Mouse (Mus musculus) heart, adult 2 months (tissue): ENCODE measurements around the gene Mstn. TPM values are rescaled to one million over a fixed set of nuclear protein-coding genes. Genes with fewer than 3 reads are reported as not detected.
A peak's percentile ranks its signal among the peaks of the same experiment; 100 is the strongest.

Experiments
- DNase-seq, 2 experiments: peaks; one replicate each; pipeline ENCODE4 v3.0.0; 2021
- H3K27ac ChIP-seq: fragments of 200-600 bp; 2 replicates; pipeline ENCODE4 v1.8.1; 2022
- H3K27me3 ChIP-seq: fragments of 200-500 bp; 2 replicates; pipeline ENCODE4 v1.6.1; 2012; ENCODE audit warnings: mild to moderate bottlenecking, low read length, inconsistent platforms, mixed read lengths; ENCODE audit not compliant: control insufficient read depth, insufficient read depth
- H3K36me3 ChIP-seq: fragments of 200-500 bp; 2 replicates; pipeline ENCODE4 v1.6.1; 2012; ENCODE audit warnings: low read length, inconsistent platforms; ENCODE audit not compliant: control insufficient read depth, insufficient read depth
- H3K4me1 ChIP-seq: fragments of 200-500 bp; 2 replicates; pipeline ENCODE4 v1.6.1; 2011; ENCODE audit warnings: low read length; ENCODE audit not compliant: control insufficient read depth, insufficient read depth
- H3K4me3 ChIP-seq: fragments of 200-600 bp; 2 replicates; pipeline ENCODE4 v1.8.1; 2022
- H3K79me2 ChIP-seq: fragments of 200-500 bp; replicated peaks from 2 replicates; pipeline ENCODE4 v1.6.1; 2012; ENCODE audit warnings: mild to moderate bottlenecking, inconsistent platforms, low read length, moderate library complexity, mixed read lengths; ENCODE audit not compliant: control insufficient read depth, insufficient read depth
- H3K9ac ChIP-seq: fragments of 200-500 bp; 2 replicates; pipeline ENCODE4 v1.6.1; 2012; ENCODE audit warnings: low read depth, mild to moderate bottlenecking, control low read depth, inconsistent platforms, low read length, mixed read lengths
- CTCF ChIP-seq: fragments of 200-600 bp; IDR thresholded peaks from 2 replicates; pipeline ENCODE4 v1.8.1; 2022; ENCODE audit warnings: antibody characterized with exemption, mild to moderate bottlenecking, moderate library complexity
- EP300 ChIP-seq: fragments of 200-500 bp; IDR thresholded peaks from 2 replicates; pipeline ENCODE4 v1.6.1; 2011; ENCODE audit warnings: low read depth, low read length, control low read depth; ENCODE audit not compliant: insufficient read depth
- POLR2A ChIP-seq: fragments of 200-500 bp; IDR thresholded peaks from 2 replicates; pipeline ENCODE4 v1.6.1; 2011; ENCODE audit warnings: mild to moderate bottlenecking, low read depth, low read length, control low read depth; ENCODE audit not compliant: insufficient read depth
- WGBS: fragments of 180-500 bp; shearing (Covaris S2); methylation state at CpG from one replicate; pipeline ENCODE4 v1.1.7; 2018; 5-methylcytosine and 5-hydroxymethylcytosine counted together
- intact Hi-C: fragments of 180-260 bp; cut with DNase I; formaldehyde crosslinking; loops from one replicate; pipeline ENCODE4 v1.15.1; 2025
- polyA plus RNA-seq: library from polyadenylated mRNA; depleted of rRNA; stranded (reverse); fragments of >200 nt; gene quantifications from 2 replicates; pipeline ENCODE4 v1.2.3, GENCODE M21; 2012
- total RNA-seq, 2 experiments: library from RNA; stranded (reverse); gene quantifications; 2 replicates each; pipeline ENCODE4 v1.2.3; 2021

Gene Mstn
- total and polyA plus RNA-seq, 3 experiments = 0.21 to 0.43 (median 0.37) TPM

GRCm38 (mm10) chr1:53037443-53037871, 24.0 kb upstream of the Mstn start:
- H3K36me3 ChIP-seq = no peaks in the 10 kb centered on the region
- H3K27me3 ChIP-seq = no peaks in the 10 kb centered on the region
- TF ChIP-seq POLR2A (no peak), EP300 (no peak), CTCF (no peak)
- intact Hi-C loops = no loop called here
- no peak overlapping the region for H3K4me3 ChIP-seq
- H3K9ac ChIP-seq = no peak overlapping the region
- H3K79me2 ChIP-seq = no peaks in the 10 kb centered on the region
- H3K4me1 ChIP-seq = no peaks in the 10 kb centered on the region
- peak in 1 of 2 experiments; percentile 9 for DNase-seq
- 64% methylated on average over 5 of the region's 5 CpGs for WGBS
- no peak overlapping the region for H3K27ac ChIP-seq

GRCm38 (mm10) chr1:53049763-53050427, 11.5 kb upstream of the Mstn start:
- DNase-seq = no peak
- H3K79me2 ChIP-seq = no peaks in the 10 kb centered on the region
- no peaks in the 10 kb centered on the region for H3K36me3 ChIP-seq
- TF ChIP-seq POLR2A = no peak
- no peak for TF ChIP-seq CTCF
- no peak for TF ChIP-seq EP300
- H3K9ac ChIP-seq = no peak overlapping the region
- H3K4me3 ChIP-seq = no peak overlapping the region
- intact Hi-C loops = no loop called here
- 76% methylated on average over 8 of the region's 8 CpGs for WGBS
- no peaks in the 10 kb centered on the region for H3K4me1 ChIP-seq
- H3K27me3 ChIP-seq = no peaks in the 10 kb centered on the region
- H3K27ac ChIP-seq = no peak overlapping the region

- Histone ChIP-seq H3K79me2 (no peaks in the 10 kb centered on the region), H3K27ac (no peak overlapping the region), H3K36me3 (no peaks in the 10 kb centered on the region), H3K4me1 (no peaks in the 10 kb centered on the region), H3K9ac (no peak overlapping the region), H3K4me3 (no peak overlapping the region), H3K27me3 (no peaks in the 10 kb centered on the region)
- intact Hi-C loops = loop anchor here (1.0 to 2.0 kb wide), 2 partner anchors 219 to 299 kb away; partner anchors contain the start of genes Asdurf, Asnsd1 and Gm28551
- peak; percentile 26 to 66 for DNase-seq
- 36% methylated on average over 9 of the region's 9 CpGs for WGBS
- TF ChIP-seq POLR2A (no peak), CTCF (peak; percentile 82)
These were observed 8.1 kb upstream of the Mstn start for GRCm38 (mm10) chr1:53053087-53054022.

- Histone ChIP-seq H3K4me1 (no peaks in the 10 kb centered on the region), H3K9ac (no peak overlapping the region), H3K27me3 (no peaks in the 10 kb centered on the region), H3K36me3 (no peaks in the 10 kb centered on the region), H3K4me3 (no peak overlapping the region), H3K79me2 (no peaks in the 10 kb centered on the region), H3K27ac (no peak overlapping the region)
- no peak for DNase-seq
- WGBS = 82% methylated on average over 5 of the region's 5 CpGs
- intact Hi-C loops = no loop called here
- TF ChIP-seq EP300 (no peak), CTCF (no peak), POLR2A (no peak)
These were observed 2.3 kb upstream of the Mstn start for GRCm38 (mm10) chr1:53059106-53059505.

GRCm38 (mm10) chr1:53060499-53060898, 941 bp upstream of the Mstn start:
- Histone ChIP-seq H3K27me3 (no peaks in the 10 kb centered on the region), H3K27ac (no peak overlapping the region), H3K9ac (no peak overlapping the region), H3K4me1 (no peaks in the 10 kb centered on the region), H3K79me2 (no peaks in the 10 kb centered on the region), H3K36me3 (no peaks in the 10 kb centered on the region), H3K4me3 (no peak overlapping the region)
- no peak for TF ChIP-seq EP300
- no peak for TF ChIP-seq CTCF
- TF ChIP-seq POLR2A = no peak
- DNase-seq = no peak
- intact Hi-C loops = no loop called here
- 57% methylated on average over 8 of the region's 8 CpGs for WGBS
